Mouse (Mus musculus): Measurements from ENCODE around the gene Best3.

Best3 gene

DNA sequence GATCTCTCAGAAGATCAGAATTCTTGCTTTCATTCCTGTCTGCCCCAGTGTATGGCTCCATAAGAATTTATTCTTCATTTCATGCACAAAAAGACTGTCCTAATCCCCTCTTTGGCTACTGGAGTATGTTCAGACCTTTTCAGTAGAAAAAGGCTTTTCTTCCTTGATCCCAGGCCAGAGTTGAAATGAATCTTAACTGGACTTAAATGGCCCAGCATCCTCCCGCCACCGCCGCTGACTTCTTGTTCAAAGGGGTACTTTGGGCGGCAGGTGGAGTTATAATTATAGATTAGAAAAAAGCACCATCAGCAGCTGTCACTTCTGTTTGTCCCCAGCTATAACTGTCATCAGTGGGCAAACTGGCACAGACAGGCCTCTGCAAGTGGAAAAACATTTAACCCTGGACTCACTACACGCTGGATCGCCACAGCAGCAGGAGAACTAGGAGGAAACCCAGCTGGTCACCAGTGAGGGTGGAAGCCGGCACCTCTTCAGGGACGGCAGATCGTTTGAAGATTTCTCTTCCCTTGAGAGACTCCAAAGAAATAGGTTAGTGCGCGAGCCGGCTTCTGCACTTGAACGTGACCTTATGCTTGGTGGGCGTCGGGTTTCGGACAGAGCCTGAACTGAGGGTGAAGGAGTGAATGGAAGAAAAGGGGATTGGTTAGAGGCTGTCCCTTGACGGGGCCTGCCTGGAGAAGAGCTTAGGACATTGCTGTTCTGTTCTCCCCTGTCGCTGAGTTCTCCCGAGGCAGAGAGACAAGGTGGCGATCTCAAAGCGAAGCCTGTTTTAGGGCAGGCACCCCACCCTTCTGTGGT lies at the start of gene Best3:
Gene Best3 (plus strand): TSS at position 51 of the 819 bp plus-strand sequence.
- DNase-seq = no peak

DNA sequence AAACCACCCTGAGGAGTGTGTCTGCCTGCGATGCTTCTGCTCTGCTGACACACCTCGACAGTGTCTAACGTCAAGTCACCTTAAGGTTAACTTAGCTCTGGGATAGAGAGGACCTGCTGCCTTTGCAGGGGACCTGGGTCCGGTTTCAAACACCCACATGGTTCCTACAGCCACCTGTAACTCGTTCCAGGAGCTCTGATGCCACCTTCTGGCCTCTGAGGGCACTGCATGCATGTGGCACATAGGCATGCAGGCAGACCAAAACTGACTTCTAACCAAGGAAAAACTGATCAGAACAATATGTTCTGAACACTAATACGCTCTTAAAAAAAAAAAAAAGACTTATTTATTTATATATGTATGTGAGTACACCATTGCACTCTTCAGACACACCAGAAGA lies 43.1 kb upstream of the Best3 start:
- peak; percentile 40 to 43 for DNase-seq

DNA sequence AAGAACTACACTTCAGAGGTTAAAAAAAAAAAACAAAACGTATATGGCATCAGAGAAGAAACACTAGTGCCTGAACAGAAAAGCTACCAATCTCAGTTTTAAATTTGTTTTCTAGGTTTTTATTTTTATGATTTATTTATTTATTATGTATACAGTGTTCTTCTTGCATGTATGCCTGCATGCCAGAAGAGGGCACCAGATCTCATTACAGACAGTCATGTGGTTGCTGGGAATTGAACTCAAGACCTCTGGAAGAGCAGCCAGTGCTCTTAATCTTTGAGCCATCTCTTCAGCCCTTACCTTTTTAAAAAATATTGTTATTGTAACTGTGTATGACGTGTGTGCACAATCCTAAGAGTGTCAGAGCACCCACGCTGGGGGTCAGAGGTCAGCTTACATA lies 42.0 kb upstream of the Best3 start:
- DNase-seq = no peak

DNA sequence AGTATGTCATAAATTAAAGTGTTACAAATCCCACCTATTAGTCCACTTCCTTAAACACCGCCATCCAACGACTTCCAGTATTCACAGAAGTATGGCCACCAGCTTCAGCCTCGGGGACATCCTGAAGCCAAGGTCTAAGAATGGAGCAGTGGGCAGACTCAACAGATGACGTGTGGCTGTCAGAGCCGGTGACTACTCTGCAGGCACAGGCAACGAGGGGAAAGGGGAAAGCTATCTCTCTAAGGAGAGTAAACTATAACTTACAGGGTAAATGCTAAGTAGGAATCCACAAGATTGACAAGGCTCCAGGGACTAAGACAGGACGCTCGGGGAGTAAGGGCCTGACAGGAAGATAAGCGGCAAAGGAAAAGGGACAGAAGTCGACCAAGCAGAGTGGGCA lies 41.2 kb upstream of the Best3 start:
- DNase-seq = no peak

DNA sequence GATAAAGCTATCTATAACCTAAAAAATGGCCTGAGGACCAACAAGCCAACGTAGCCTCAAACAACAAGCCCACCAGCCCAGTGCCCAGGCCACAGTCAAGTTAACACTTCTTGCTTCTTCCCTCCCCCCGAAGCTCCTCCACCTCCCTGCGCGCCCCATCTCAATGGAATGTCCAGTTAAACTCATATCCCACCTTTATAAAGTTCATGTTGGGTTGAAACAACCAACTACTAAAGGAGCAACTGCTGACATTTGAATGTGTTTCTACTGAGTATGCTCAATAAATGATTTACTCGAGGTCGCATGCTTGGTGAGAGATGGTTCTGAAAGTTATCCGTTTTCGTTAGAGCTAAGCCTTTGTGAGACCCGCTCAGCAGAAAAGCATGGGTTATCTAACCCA lies 37.7 kb upstream of the Best3 start:
- DNase-seq = no peak

- DNase-seq = peak in 1 of 2 experiments; percentile 63
These were observed 36.8 kb upstream of the Best3 start for GRCm38 (mm10) chr10:116949111-116950008.

- peak; percentile 89 to 91 for DNase-seq
These were observed 35.9 kb upstream of the Best3 start, which contains the start of gene Rab3ip for GRCm38 (mm10) chr10:116950009-116950769. Rab3ip (minus strand) TSS chr10:116950769.

DNA sequence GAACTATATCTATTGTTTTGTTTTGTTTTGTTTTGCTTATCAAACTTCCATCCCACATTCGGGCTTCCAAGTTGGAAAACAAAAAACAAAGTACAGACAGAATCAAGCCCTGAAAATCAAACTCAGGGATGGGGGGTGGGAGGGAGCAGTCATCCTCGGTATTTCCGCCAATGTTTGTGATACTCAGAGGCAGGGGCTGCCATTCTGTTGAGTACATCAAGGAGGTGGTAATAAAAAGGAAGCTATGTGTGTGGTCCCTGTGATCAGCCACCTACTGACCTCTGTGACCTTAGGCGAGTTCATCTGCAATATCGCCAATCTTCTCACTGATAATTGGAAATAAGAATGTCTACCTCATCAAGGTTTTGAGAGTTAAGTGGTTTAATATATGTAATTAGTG lies 35.2 kb upstream of the Best3 start:
- no peak for DNase-seq

DNA sequence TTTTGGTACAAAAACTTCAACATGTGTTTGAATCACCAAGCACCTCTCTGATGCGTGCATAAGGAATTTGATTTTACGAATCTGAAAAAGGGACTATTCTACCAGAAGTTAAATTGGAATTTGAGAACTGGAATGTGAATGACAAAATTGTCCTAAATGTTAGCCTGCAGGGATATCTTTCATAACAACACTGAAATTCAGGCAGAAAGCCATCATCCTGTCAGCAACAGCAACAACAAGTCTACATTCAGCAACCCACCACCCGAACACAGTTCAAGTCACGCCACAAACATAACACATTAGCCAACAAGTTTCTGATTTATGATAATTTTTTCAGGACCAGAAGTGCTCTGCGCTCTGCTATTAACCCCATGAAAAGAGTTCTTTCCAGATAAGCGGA lies 30.9 kb upstream of the Best3 start:
- no peak for DNase-seq

GRCm38 (mm10) chr10:116956483-116957158 lies 29.5 kb upstream of the Best3 start:
- DNase-seq = no peak

- DNase-seq = no peak
These were observed 28.1 kb upstream of the Best3 start for GRCm38 (mm10) chr10:116957867-116958551.

GRCm38 (mm10) chr10:116962152-116962551 lies 24.0 kb upstream of the Best3 start:
- DNase-seq = no peak

DNA sequence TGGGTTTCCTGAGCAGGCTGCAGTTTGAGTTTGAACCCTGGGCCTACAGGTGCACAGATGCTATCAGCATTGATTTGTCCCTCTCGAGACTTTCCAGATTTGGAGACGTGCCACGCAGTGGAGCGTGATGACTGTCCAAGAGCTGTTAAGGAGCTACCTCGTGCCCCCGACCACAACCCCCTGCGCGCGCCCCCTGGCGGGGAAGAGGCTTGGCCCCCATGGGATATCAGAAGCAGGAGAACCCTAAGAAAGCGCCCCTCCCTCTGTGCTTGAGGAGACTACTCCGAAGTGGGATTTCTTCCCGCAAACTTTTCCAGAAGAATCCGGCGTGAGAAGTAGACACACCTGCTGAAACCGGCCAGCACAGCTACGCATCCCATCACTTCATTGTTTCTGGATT lies 23.3 kb upstream of the Best3 start:
- peak; percentile 32 to 43 for DNase-seq

DNA sequence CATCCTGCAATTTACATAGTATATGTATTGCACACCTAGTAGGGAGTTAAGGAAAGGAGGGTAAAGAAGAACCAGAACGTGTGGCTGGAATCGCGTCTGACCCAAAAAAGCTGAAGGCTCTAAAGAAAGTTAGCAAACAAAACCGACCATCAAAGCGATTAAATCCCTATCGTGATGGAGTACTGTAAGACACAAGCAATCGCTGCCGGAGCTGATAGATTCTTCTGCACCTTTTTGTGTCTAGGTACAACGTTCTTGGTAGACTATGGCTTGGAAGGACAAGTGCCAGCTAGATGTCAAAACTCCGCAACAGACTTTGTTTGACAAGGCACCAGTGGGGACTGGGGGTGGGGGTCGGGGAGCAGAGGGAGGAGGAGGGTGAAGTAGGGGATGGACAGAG lies 22.0 kb upstream of the Best3 start:
- DNase-seq = no peak

DNA sequence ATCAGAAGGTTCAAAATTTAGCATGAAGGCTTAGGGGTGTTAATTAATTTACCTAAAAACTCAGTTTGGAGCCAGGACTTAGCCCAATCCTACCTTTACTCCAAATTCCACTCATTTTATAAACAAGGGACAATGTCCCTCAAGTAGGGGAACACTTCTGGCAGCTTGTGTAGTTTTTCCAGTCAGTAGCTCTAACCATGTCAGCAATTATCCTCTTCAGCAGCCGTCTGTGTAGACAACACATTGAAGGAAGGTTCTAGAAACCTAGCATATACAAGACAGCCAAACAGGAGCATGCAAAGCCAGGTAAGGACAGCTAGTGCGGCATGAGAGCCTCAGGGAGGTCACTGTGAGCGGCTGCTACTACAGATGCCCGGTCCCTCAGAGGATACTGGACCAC lies 21.5 kb upstream of the Best3 start:
- DNase-seq = no peak

GRCm38 (mm10) chr10:116965297-116965696 lies 20.8 kb upstream of the Best3 start:
- no peak for DNase-seq

- DNase-seq = no peak
These were observed 20.0 kb upstream of the Best3 start for GRCm38 (mm10) chr10:116966065-116966464.

DNA sequence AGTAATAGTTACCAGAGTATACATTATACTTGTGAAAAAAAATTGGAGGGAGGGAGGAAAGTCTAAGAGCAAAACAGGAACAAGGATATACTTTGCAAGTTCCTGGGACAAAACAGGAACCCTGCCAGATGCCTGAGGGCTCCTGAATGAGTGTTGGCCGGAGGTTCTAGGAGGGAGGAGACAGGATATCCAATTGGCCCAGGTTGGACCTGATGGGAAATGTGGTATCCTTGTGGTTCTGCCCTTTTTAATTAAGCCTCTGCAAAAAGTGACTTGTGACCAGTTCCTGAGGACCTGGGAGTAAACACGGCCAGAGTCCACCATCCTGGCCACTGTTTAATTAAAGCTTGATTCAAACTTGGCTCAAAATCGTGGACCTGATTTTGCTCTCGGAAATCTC lies 17.4 kb upstream of the Best3 start:
- no peak for DNase-seq

GRCm38 (mm10) chr10:116972509-116972908 lies 13.6 kb upstream of the Best3 start, which contains the start of gene Gm10271:
Gm10271 (minus strand) TSS chr10:116972609.
- DNase-seq = no peak

GRCm38 (mm10) chr10:116977455-116977854 lies 8.7 kb upstream of the Best3 start:
- DNase-seq = no peak

DNA sequence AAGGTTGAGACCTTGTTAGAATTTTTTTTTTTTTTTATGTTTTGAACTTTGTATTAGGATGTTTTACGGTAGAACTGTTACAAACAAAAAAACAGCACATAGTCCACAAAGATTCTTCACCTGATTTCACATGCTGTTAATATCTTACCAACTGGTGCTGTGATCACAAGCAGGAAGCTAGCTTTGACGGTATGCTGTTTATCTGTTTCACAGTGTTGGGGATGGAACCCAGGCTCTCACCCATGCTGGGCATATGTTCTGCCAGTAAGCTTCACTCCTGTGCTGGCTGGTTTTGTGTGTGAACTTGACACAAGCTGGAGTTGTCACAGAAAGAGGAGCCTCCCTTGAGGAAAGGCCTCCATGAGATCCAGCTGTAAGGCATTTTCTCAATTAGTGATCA lies 8.3 kb upstream of the Best3 start:
- DNase-seq = no peak

DNA sequence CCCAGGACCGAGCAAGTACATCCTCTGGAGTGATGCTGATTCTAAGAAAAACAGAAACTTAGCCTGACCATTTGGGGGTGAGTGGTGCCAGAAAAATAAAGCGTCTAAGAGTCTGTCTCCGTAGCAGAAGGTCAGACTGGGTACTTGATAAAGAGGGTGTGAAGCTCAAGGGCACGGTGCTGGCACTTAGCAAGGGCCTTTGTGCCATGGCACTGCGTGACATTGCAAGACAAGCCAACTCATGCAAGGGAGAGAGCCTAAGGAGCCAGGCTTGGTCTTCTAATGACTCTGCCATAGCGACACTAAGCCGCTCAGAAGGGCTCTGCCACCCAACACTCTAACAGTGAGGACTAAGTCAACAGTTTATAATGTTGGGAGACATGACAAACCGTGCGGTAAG lies 7.3 kb upstream of the Best3 start:
- no peak for DNase-seq
